Comparison of ENCODE assay signal across 14 mouse cellular contexts in genomic region chr14:16599224-16599623, GRCm38 (mm10).
A peak's percentile ranks its signal among the peaks of the same experiment; 100 is the strongest.
DNase-seq lines count a peak whose midpoint lies in the region; ATAC-seq and TF ChIP-seq lines count a peak whose summit lies in the region.
"Had no signal": no experiment of that assay in that cellular context is flagged by ENCODE, and none has a peak within 500 bp of the region (broad histone marks: within the 10 kb centered on the region; RNA-seq: fewer than 3 reads in every experiment).

No protein-coding gene starts in this region.

- H3K27me3 ChIP-seq in heart, embryonic 16.5 days (ENCODE audit: control insufficient read depth, insufficient read depth, low read length): no peaks in the 10 kb centered on the region
- H3K27me3 ChIP-seq in limb, embryonic 10.5 days (ENCODE audit: low read depth, poor library complexity, severe bottlenecking): no peaks in the 10 kb centered on the region
- no peaks in the 10 kb centered on the region for H3K27me3 ChIP-seq in kidney, adult 2 months (replicated peaks; ENCODE audit: control insufficient read depth, insufficient read depth, low read length)
- H3K27me3 ChIP-seq: hindbrain, embryonic 13.5 days had no signal

- no peak for TF ChIP-seq POLR2A in kidney, adult 2 months (IDR thresholded peaks at IDR 0.05; ENCODE audit: low read depth, low read length)

- no peak overlapping the region for H3K4me3 ChIP-seq in heart, embryonic 16.5 days (ENCODE audit: low read length)
- no peak overlapping the region for H3K4me3 ChIP-seq in limb, embryonic 10.5 days
- H3K4me3 ChIP-seq in kidney, adult 2 months (ENCODE audit: insufficient read depth, low read depth, low read length): no peak overlapping the region
- H3K4me3 ChIP-seq: erythroblast, embryonic 14.5 days; hindbrain, embryonic 13.5 days; myocyte had no signal

- H3K9ac ChIP-seq in heart, embryonic 16.5 days (ENCODE audit: low read length): no peak overlapping the region
- H3K9ac ChIP-seq: hindbrain, embryonic 13.5 days had no signal

- no peak for TF ChIP-seq CTCF in kidney, adult 2 months (conservative IDR thresholded peaks at IDR 0.05; ENCODE audit: insufficient read depth, insufficient read length, low read depth, low read length)

- peak; percentile 84 for DNase-seq in brain, adult 2 months (ENCODE audit: low read depth, low spot score)
- DNase-seq in left cerebral cortex, adult 8-10 months (ENCODE audit: low spot score in 2 of 2): peak; percentile 29 to 67
- no peak for DNase-seq in limb, embryonic 10.5 days (ENCODE audit: low spot score)
- DNase-seq in adrenal gland, postnatal 36 days: no peak
- no peak for DNase-seq in thymus, postnatal 36 days
- no peak for DNase-seq in kidney, adult 2 months
- DNase-seq: cerebellum, adult 2 months had no signal

- no peak overlapping the region for H3K4me2 ChIP-seq in heart, embryonic 16.5 days (ENCODE audit: low read depth, low read length)
- H3K4me2 ChIP-seq: hindbrain, embryonic 13.5 days had no signal

- H3K9me3 ChIP-seq in heart, embryonic 16.5 days (replicated peaks; ENCODE audit: control insufficient read depth, low read length): no peaks in the 10 kb centered on the region
- H3K9me3 ChIP-seq in limb, embryonic 10.5 days (replicated peaks): no peaks in the 10 kb centered on the region
- H3K9me3 ChIP-seq: hindbrain, embryonic 13.5 days had no signal

- H3K4me1 ChIP-seq in heart, embryonic 16.5 days (ENCODE audit: control insufficient read depth, insufficient read depth, low read length): peaks cover 25% of the 10 kb centered on the region
- H3K4me1 ChIP-seq in limb, embryonic 10.5 days: peaks cover 34% of the 10 kb centered on the region
- H3K4me1 ChIP-seq in kidney, adult 2 months (ENCODE audit: control insufficient read depth, insufficient read depth, low read length): peaks cover 4% of the 10 kb centered on the region

- peak; percentile 94 for ATAC-seq in frontal cortex, adult (ENCODE audit: low TSS enrichment)
- ATAC-seq in heart, embryonic 16.5 days (replicated peaks; ENCODE audit: extremely low read depth, insufficient read depth, low FRiP score): peak; percentile 88
- ATAC-seq: activated CD4-positive, CD25-positive, alpha-beta regulatory T cell, adult 4 months; lung, postnatal 0 days had no signal

- no peaks in the 10 kb centered on the region for H3K36me3 ChIP-seq in heart, embryonic 16.5 days (ENCODE audit: control insufficient read depth, insufficient read depth)
- H3K36me3 ChIP-seq in limb, embryonic 10.5 days: no peaks in the 10 kb centered on the region
- H3K36me3 ChIP-seq in kidney, adult 2 months (ENCODE audit: control insufficient read depth, insufficient read depth, low read length): no peaks in the 10 kb centered on the region
- H3K36me3 ChIP-seq: hindbrain, embryonic 13.5 days had no signal

- peak overlapping the region; percentile 82 for H3K27ac ChIP-seq in heart, embryonic 16.5 days (ENCODE audit: low read length)
- no peak overlapping the region for H3K27ac ChIP-seq in limb, embryonic 10.5 days
- no peak overlapping the region for H3K27ac ChIP-seq in kidney, adult 2 months (ENCODE audit: insufficient read depth, low read depth, low read length)
- H3K27ac ChIP-seq: hindbrain, embryonic 13.5 days had no signal

- 35% methylated on average over 7 of the region's 7 CpGs for WGBS in heart, embryonic 16.5 days
- 67% methylated on average over 7 of the region's 7 CpGs for WGBS in limb, embryonic 10.5 days
- 79% methylated on average over 7 of the region's 7 CpGs for WGBS in kidney, adult 2 months

Comparison
In these comparisons a context has a peak if more than half of its experiments do, and no peak if none do; other contexts are left out.
1. DNase-seq: peak in brain, adult 2 months (single experiment) and left cerebral cortex, adult 8-10 months (2 of 2); none in limb, embryonic 10.5 days (single experiment), adrenal gland, postnatal 36 days (0 of 2), thymus, postnatal 36 days (0 of 2) and kidney, adult 2 months (single experiment).